Mouse (Mus musculus): ENCODE measurements around the gene Gpr137c. TPM values are rescaled to one million over a fixed set of nuclear protein-coding genes. Genes with fewer than 3 reads are reported as not detected.

Gene Gpr137c
- 0.82 and 0.93 TPM in 2 replicates for polyA plus RNA-seq (2015; fragmentation: Nextera tagmentation; extraction: Ambion mirVana)

DNA sequence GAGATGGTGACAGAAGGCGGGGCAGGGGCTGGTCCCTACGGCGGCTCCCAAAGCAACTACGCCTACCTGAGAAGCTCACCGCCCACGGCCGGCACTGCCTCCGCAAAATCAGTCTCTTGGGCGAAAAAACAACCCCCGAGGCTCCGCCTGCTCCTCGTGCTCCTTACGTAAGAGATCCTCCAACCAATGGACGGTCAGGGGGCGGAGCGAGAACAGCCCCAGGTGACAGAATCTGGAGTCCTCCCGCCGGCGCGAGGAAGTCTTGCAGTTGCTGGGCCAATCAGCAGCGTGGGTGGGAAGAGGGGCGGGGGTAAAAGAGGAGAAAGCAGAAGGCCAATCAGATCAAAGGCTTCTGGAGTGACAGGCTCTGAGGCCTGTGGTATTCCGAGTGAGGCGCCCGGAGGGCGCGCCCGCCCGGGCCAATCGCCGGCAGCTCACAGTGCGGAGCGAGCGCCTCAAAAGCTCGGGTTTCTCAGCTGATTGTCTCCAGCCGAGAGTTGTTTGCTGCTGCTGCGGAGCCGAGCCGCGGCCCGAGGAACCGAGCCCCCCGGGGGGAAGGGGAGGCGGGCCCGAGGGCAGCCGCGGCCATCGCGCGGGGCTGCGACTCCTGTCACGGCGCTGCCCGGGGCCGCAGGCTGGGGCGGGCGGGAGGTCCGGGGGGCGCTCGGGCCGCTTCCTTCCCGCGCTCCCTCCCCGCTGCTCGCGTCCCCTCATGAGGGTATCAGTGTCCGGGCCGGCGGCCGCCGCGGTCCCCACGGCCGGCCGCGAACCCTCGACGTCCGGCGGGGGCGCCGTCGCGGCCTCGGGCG, at the start of gene Gpr137c:
Gene Gpr137c (plus strand): TSS at position 437 of the 809 bp plus-strand sequence.
- Histone ChIP-seq H3K27me3 (replicated peaks; ENCODE audit: control insufficient read depth, insufficient read depth, low read length) (no peaks in the 10 kb centered on the region), H3K36me3 (ENCODE audit: control insufficient read depth, insufficient read depth, low read length) (no peaks in the 10 kb centered on the region), H3K27ac (ENCODE audit: low read length) (peak within 1 kb of the TSS; percentile 89), H3K9me3 (ENCODE audit: control insufficient read depth, low read length) (no peaks in the 10 kb centered on the region), H3K4me1 (ENCODE audit: control insufficient read depth, insufficient read depth, low read length) (no peaks in the 10 kb centered on the region), H3K4me3 (ENCODE audit: low read length) (peak within 1 kb of the TSS; percentile 83), H3K4me2 (ENCODE audit: low read depth, low read length) (peak within 1 kb of the TSS; percentile 98), H3K9ac (ENCODE audit: low read depth, low read length) (peak within 1 kb of the TSS; percentile 87)
- under 1% methylated on average over 77 of the region's 86 CpGs for WGBS
- ATAC-seq, result peak; percentile 98

DNA sequence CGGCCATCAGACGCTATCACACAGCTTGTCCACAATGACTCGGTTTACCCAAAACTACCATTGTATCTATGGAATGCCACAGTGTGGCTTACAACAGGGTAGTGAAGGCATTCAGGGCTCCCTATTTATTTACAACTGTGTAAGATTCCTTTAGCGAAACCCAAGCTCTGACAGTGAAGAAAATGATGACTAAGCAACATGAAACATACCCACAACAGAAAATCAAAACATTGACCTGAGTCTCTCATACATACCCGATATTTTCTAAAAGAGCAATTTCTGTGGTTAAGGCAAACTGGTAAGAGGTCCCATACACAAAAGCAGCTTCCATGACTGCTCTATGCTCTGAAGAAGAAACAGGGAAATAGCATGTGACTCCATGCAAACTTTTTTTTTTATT, 47.3 kb upstream of the Gpr137c start:
- H3K9ac ChIP-seq (ENCODE audit: low read depth, low read length), result no peak overlapping the region
- H3K4me1 ChIP-seq (ENCODE audit: control insufficient read depth, insufficient read depth, low read length), result peaks cover 6% of the 10 kb centered on the region
- H3K4me3 ChIP-seq (ENCODE audit: low read length), result no peak overlapping the region
- H3K9me3 ChIP-seq (ENCODE audit: control insufficient read depth, low read length), result no peaks in the 10 kb centered on the region
- no peaks in the 10 kb centered on the region for H3K27me3 ChIP-seq (replicated peaks; ENCODE audit: control insufficient read depth, insufficient read depth, low read length)
- WGBS, result 96% methylated on average over 5 of the region's 5 CpGs
- no peak overlapping the region for H3K4me2 ChIP-seq (ENCODE audit: low read depth, low read length)
- ATAC-seq, result no peak
- H3K27ac ChIP-seq (ENCODE audit: low read length), result no peak overlapping the region
- H3K36me3 ChIP-seq (ENCODE audit: control insufficient read depth, insufficient read depth, low read length), result no peaks in the 10 kb centered on the region

DNA sequence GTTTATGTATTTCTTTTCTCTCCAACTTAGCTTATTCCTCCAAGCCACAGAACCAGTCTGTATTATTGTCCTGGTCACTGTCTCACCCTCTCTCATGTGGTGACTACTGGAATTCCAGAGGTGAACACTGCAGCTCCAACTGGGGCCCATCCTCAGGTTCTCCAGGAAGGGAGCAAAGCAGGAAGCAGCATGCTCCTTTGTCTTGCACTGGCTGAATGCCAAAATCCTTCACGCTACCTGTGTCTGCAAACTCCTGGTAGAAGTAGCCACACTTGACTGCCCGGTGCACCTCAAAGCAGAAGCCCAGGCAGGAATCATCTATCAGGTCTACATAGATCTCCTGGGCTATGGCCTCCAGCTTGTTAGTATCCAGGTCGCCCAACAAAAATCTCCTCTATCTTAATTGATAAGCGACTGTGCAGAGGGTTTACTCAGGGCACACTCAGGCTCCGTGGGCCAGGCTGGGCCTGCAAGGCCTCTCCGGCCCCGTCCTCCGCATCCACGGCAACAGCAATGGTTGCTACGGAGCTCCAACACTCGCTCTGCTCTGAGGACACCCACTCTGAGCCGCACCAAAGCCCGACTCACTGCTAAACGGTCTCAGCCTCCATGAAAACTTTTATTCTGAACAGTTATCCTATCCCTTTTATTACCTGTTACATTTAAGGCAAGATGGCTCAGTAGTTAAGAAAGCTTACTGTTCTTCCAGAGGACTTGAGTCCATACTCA, 44.3 kb upstream of the Gpr137c start:
- ATAC-seq, result peak; percentile 66
- Histone ChIP-seq H3K36me3 (ENCODE audit: control insufficient read depth, insufficient read depth, low read length) (no peaks in the 10 kb centered on the region), H3K4me1 (ENCODE audit: control insufficient read depth, insufficient read depth, low read length) (peaks cover 6% of the 10 kb centered on the region), H3K4me2 (ENCODE audit: low read depth, low read length) (no peak overlapping the region), H3K27ac (ENCODE audit: low read length) (no peak overlapping the region), H3K9ac (ENCODE audit: low read depth, low read length) (no peak overlapping the region), H3K4me3 (ENCODE audit: low read length) (no peak overlapping the region), H3K9me3 (ENCODE audit: control insufficient read depth, low read length) (no peaks in the 10 kb centered on the region), H3K27me3 (replicated peaks; ENCODE audit: control insufficient read depth, insufficient read depth, low read length) (no peaks in the 10 kb centered on the region)
- 64% methylated on average over 14 of the region's 14 CpGs for WGBS

DNA sequence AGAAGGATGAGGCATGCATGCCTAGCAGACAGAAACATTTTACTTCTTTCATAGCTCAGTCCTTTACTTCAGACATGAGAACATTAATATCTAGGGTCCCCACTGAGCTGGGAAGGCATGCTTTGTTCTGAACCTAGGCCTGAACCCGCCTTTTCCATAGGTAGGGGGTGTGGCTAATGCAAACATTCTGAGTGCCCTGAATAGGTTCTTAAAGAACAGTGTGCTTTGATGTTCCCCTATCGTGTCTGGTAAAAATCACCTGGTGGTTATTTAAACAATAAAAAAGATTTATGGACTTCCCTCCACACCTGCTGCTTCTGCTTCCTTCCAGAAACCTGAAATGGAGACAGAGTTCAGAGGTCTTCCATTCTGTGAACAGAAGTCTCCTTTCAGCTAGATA, 40.3 kb upstream of the Gpr137c start:
- peaks cover 6% of the 10 kb centered on the region for H3K4me1 ChIP-seq (ENCODE audit: control insufficient read depth, insufficient read depth, low read length)
- no peak overlapping the region for H3K9ac ChIP-seq (ENCODE audit: low read depth, low read length)
- no peaks in the 10 kb centered on the region for H3K36me3 ChIP-seq (ENCODE audit: control insufficient read depth, insufficient read depth, low read length)
- WGBS, result 28% methylated on average over 2 of the region's 2 CpGs
- H3K27me3 ChIP-seq (replicated peaks; ENCODE audit: control insufficient read depth, insufficient read depth, low read length), result no peaks in the 10 kb centered on the region
- peak overlapping the region; percentile 8; the same call in 1 of the 2 replicates for H3K27ac ChIP-seq (ENCODE audit: low read length)
- H3K4me2 ChIP-seq (ENCODE audit: low read depth, low read length), result no peak overlapping the region
- H3K4me3 ChIP-seq (ENCODE audit: low read length), result no peak overlapping the region
- peak; percentile 87 for ATAC-seq
- no peaks in the 10 kb centered on the region for H3K9me3 ChIP-seq (ENCODE audit: control insufficient read depth, low read length)

DNA sequence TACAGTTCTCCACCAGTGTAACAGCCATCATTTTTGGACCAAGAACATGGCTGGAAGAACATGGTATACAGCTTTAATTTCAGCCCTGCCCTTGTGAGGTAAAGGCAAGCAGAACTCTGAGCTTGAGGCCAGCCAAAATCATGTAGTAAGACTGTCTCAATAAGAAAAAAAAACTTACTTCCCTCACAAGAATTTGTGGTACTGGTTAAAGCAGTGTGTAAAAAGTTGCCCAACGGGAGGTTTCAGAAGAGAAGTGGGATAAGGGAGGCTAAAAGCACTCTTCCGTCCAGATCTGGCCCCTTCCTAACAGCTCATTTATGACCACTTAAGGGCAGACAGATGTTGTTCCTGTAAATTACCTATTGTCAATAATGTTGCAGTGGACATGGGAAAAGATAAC, 39.9 kb upstream of the Gpr137c start:
- Histone ChIP-seq H3K4me3 (ENCODE audit: low read length) (no peak overlapping the region), H3K4me1 (ENCODE audit: control insufficient read depth, insufficient read depth, low read length) (peaks cover 6% of the 10 kb centered on the region), H3K4me2 (ENCODE audit: low read depth, low read length) (no peak overlapping the region), H3K36me3 (ENCODE audit: control insufficient read depth, insufficient read depth, low read length) (no peaks in the 10 kb centered on the region), H3K9ac (ENCODE audit: low read depth, low read length) (no peak overlapping the region), H3K27me3 (replicated peaks; ENCODE audit: control insufficient read depth, insufficient read depth, low read length) (no peaks in the 10 kb centered on the region), H3K9me3 (ENCODE audit: control insufficient read depth, low read length) (no peaks in the 10 kb centered on the region), H3K27ac (ENCODE audit: low read length) (no peak overlapping the region)
- ATAC-seq, result peak; percentile 22; the same call in 1 of the 2 replicates
- 60% methylated on average over 2 of the region's 2 CpGs for WGBS

DNA sequence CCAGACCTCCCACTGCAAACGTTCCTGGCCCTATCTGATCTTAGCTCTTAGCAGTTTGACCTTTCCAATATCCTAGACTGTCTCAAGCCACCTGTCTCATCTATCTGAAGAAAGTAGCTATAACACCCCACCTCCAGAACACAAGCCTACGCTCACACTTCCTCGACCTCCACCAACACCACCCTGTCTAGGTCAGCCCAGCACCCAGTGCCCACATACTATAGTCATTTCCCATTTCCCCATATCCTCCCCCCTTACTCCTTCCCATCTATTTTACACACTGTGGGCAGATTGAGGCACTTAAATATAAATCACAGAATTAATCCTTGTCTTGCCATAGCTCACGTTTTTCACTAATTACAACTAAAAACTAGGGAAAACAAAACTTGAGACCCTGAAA, 37.9 kb upstream of the Gpr137c start:
- no peak overlapping the region for H3K4me2 ChIP-seq (ENCODE audit: low read depth, low read length)
- H3K27ac ChIP-seq (ENCODE audit: low read length), result no peak overlapping the region
- H3K4me3 ChIP-seq (ENCODE audit: low read length), result no peak overlapping the region
- H3K4me1 ChIP-seq (ENCODE audit: control insufficient read depth, insufficient read depth, low read length), result no peaks in the 10 kb centered on the region
- WGBS, result 74% methylated on average over 4 of the region's 4 CpGs
- H3K27me3 ChIP-seq (replicated peaks; ENCODE audit: control insufficient read depth, insufficient read depth, low read length), result no peaks in the 10 kb centered on the region
- no peaks in the 10 kb centered on the region for H3K36me3 ChIP-seq (ENCODE audit: control insufficient read depth, insufficient read depth, low read length)
- H3K9me3 ChIP-seq (ENCODE audit: control insufficient read depth, low read length), result no peaks in the 10 kb centered on the region
- H3K9ac ChIP-seq (ENCODE audit: low read depth, low read length), result no peak overlapping the region
- ATAC-seq, result no peak

DNA sequence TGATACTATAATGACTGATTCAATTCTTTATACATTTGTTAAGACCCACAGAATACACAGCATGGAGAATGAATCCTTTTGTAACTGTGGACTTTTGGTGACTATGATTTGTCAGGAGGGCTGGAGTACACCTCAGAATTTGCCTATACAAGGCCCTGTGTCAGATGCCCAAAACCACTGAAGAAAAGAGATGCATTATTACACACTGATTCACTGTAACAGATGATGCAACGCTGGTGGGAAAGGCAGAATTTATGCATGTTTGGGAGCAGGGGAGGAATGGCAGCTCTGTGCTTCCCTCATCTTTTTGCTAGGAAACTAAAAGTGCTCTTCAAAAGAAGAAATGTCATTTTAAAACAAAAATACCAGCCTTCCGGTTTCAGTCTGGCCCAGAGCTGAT, 28.5 kb upstream of the Gpr137c start:
- Histone ChIP-seq H3K4me2 (ENCODE audit: low read depth, low read length) (no peak overlapping the region), H3K4me1 (ENCODE audit: control insufficient read depth, insufficient read depth, low read length) (no peaks in the 10 kb centered on the region), H3K9me3 (ENCODE audit: control insufficient read depth, low read length) (no peaks in the 10 kb centered on the region), H3K9ac (ENCODE audit: low read depth, low read length) (no peak overlapping the region), H3K27ac (ENCODE audit: low read length) (no peak overlapping the region), H3K27me3 (replicated peaks; ENCODE audit: control insufficient read depth, insufficient read depth, low read length) (no peaks in the 10 kb centered on the region), H3K36me3 (ENCODE audit: control insufficient read depth, insufficient read depth, low read length) (no peaks in the 10 kb centered on the region), H3K4me3 (ENCODE audit: low read length) (no peak overlapping the region)
- ATAC-seq, result no peak
- WGBS, result 83% methylated on average over 2 of the region's 2 CpGs

DNA sequence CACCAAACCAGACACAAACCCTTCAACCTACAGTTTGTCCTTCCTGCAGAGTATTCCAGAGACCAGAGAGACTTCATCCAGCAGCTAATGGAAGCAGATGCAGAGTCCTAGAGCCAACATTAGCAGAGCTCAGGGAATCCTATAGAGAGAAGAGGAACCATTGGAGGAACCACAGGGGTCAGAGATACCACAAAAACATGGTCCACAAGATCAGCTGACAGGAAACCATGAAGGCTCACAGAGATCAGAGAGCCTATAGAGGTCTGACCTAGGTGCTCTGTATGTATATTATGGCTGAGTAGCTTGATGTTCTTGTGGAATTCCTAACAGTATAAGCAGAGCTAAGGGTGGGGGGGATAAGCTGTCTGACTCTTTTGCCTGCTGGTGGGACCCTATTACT, 18.9 kb upstream of the Gpr137c start:
- Histone ChIP-seq H3K36me3 (ENCODE audit: control insufficient read depth, insufficient read depth, low read length) (no peaks in the 10 kb centered on the region), H3K9me3 (ENCODE audit: control insufficient read depth, low read length) (no peaks in the 10 kb centered on the region), H3K9ac (ENCODE audit: low read depth, low read length) (no peak overlapping the region), H3K4me3 (ENCODE audit: low read length) (no peak overlapping the region), H3K4me1 (ENCODE audit: control insufficient read depth, insufficient read depth, low read length) (no peaks in the 10 kb centered on the region), H3K27me3 (replicated peaks; ENCODE audit: control insufficient read depth, insufficient read depth, low read length) (no peaks in the 10 kb centered on the region), H3K4me2 (ENCODE audit: low read depth, low read length) (no peak overlapping the region), H3K27ac (ENCODE audit: low read length) (no peak overlapping the region)
- no peak for ATAC-seq

DNA sequence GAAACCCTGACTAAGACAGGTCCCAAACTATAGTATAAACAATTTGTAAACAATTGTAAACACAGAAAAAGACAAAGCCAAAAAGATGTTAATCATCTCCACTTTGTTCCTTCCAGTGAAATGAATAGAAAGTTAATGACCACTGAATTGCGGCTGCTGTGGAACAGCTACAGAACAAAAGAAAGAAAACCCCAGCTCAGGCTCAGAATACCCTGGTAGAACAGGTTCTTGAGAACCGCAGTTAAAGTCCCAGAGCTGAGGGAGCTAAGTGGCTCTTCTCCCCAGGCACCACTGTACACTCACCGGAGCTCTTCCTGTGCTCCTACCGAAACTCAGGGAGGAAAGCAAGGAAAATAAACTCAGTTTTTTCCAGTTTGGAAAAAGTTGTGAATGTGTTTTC, 8.8 kb upstream of the Gpr137c start:
- WGBS, result 68% methylated on average over 4 of the region's 4 CpGs
- no peak for ATAC-seq
- Histone ChIP-seq H3K27ac (ENCODE audit: low read length) (no peak overlapping the region), H3K4me1 (ENCODE audit: control insufficient read depth, insufficient read depth, low read length) (no peaks in the 10 kb centered on the region), H3K4me2 (ENCODE audit: low read depth, low read length) (no peak overlapping the region), H3K27me3 (replicated peaks; ENCODE audit: control insufficient read depth, insufficient read depth, low read length) (no peaks in the 10 kb centered on the region), H3K9me3 (ENCODE audit: control insufficient read depth, low read length) (no peaks in the 10 kb centered on the region), H3K36me3 (ENCODE audit: control insufficient read depth, insufficient read depth, low read length) (no peaks in the 10 kb centered on the region), H3K9ac (ENCODE audit: low read depth, low read length) (no peak overlapping the region), H3K4me3 (ENCODE audit: low read length) (no peak overlapping the region)
